Comparison of ENCODE assay signal across 16 mouse cellular contexts in the genomic region with DNA sequence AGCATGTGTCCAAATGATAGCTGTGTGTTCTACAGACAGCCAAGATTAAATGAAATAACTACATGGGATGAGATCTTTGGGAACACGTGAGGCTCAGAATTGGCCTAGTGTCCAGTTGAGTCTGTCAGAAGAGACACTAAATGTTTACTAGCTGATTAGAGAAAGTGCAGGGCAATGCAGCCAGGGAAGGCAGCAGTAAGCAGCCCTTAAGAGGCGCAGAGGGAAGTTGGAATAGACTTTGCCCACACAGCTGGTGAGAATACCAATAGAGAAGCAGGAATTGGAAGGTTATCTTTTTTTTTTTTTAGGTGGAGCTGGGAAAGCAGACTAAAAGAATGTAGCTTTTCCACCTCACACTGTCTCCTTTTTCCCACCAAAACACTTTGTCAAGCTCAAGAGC.
DNase-seq lines count a peak whose midpoint lies in the region; ATAC-seq and TF ChIP-seq lines count a peak whose summit lies in the region.
"Had no signal": no experiment of that assay in that cellular context is flagged by ENCODE, and none has a peak within 500 bp of the region (broad histone marks: within the 10 kb centered on the region; RNA-seq: fewer than 3 reads in every experiment).

No protein-coding gene starts in this region.

- no peak overlapping the region for H3K4me2 ChIP-seq in intestine, embryonic 16.5 days (ENCODE audit: low read depth, low read length)
- H3K4me2 ChIP-seq in intestine, embryonic 15.5 days (replicated peaks), result no peak overlapping the region
- H3K4me2 ChIP-seq: forebrain, embryonic 15.5 days had no signal

- no peaks in the 10 kb centered on the region for H3K27me3 ChIP-seq in intestine, embryonic 16.5 days (replicated peaks; ENCODE audit: control insufficient read depth, insufficient read depth, low read length)
- H3K27me3 ChIP-seq in intestine, embryonic 15.5 days (replicated peaks), result no peaks in the 10 kb centered on the region; the same call in 1 of the 2 replicates
- no peaks in the 10 kb centered on the region for H3K27me3 ChIP-seq in small intestine, adult 2 months (ENCODE audit: control insufficient read depth, insufficient read depth, low read length)
- H3K27me3 ChIP-seq: forebrain, embryonic 15.5 days had no signal

- peaks cover 3% of the 10 kb centered on the region; the same call in 1 of the 2 replicates for H3K4me1 ChIP-seq in intestine, embryonic 16.5 days (ENCODE audit: control insufficient read depth, insufficient read depth, low read length)
- 0 out of 2 replicates have a peak, but pooled peaks cover 2% of the 10 kb centered on the region for H3K4me1 ChIP-seq in intestine, embryonic 15.5 days (replicated peaks)
- peaks cover 10% of the 10 kb centered on the region for H3K4me1 ChIP-seq in brown adipose tissue, adult 24 weeks (ENCODE audit: control insufficient read depth, insufficient read depth, insufficient read length, low read length)
- H3K4me1 ChIP-seq in small intestine, adult 2 months (ENCODE audit: control insufficient read depth, insufficient read depth, insufficient read length, low read length), result peaks cover 16% of the 10 kb centered on the region; the same call in 1 of the 2 replicates

- H3K27ac ChIP-seq in intestine, embryonic 16.5 days (ENCODE audit: low read length), result peak overlapping the region; percentile 61
- H3K27ac ChIP-seq in intestine, embryonic 15.5 days, result no peak overlapping the region
- H3K27ac ChIP-seq in brown adipose tissue, adult 24 weeks (replicated peaks; ENCODE audit: low read depth, low read length), result 0 out of 2 replicates have a peak overlapping the region, but pooled peaks have one; percentile 18
- H3K27ac ChIP-seq in small intestine, adult 2 months (ENCODE audit: insufficient read depth, low read depth, low read length), result peak overlapping the region; percentile 86
- H3K27ac ChIP-seq: forebrain, embryonic 15.5 days; hindbrain, embryonic 10.5 days had no signal

- peak; percentile 14; the same call in 1 of the 2 replicates for ATAC-seq in intestine, embryonic 16.5 days
- no peak for ATAC-seq in intestine, embryonic 15.5 days
- ATAC-seq: forebrain, embryonic 15.5 days had no signal

- TF ChIP-seq CTCF in small intestine, adult 2 months (IDR thresholded peaks at IDR 0.05; ENCODE audit: extremely low read depth, insufficient read length, insufficient replicate concordance, low read depth, low read length), result no peak

- no peak for TF ChIP-seq POLR2A in small intestine, adult 2 months (IDR thresholded peaks at IDR 0.05; ENCODE audit: low read depth, low read length)

- DNase-seq in lung, postnatal 14 days, result peak; percentile 35
- no peak for DNase-seq in lung, postnatal 10 days
- no peak for DNase-seq in testis, postnatal 14 days (ENCODE audit: low spot score)
- DNase-seq: adrenal gland, adult 2 months; cerebellum, adult 9-10 months; embryo, embryonic 11 days; gastrocnemius, postnatal 10 days; kidney, adult 18-20 months; retina, postnatal 1 day; spleen, adult 18-20 months had no signal

- H3K36me3 ChIP-seq in intestine, embryonic 16.5 days (ENCODE audit: control insufficient read depth, insufficient read depth, low read length), result no peaks in the 10 kb centered on the region
- H3K36me3 ChIP-seq in intestine, embryonic 15.5 days, result no peaks in the 10 kb centered on the region
- H3K36me3 ChIP-seq in small intestine, adult 2 months (ENCODE audit: control insufficient read depth, insufficient read depth, low read length), result peaks cover 11% of the 10 kb centered on the region
- H3K36me3 ChIP-seq: forebrain, embryonic 15.5 days had no signal

- no peak overlapping the region for H3K9ac ChIP-seq in intestine, embryonic 16.5 days (ENCODE audit: low read depth, low read length)
- H3K9ac ChIP-seq in intestine, embryonic 15.5 days, result no peak overlapping the region
- H3K9ac ChIP-seq: forebrain, embryonic 15.5 days had no signal

- no peak overlapping the region for H3K4me3 ChIP-seq in intestine, embryonic 16.5 days (ENCODE audit: low read length)
- no peak overlapping the region for H3K4me3 ChIP-seq in intestine, embryonic 15.5 days (replicated peaks)
- H3K4me3 ChIP-seq in brown adipose tissue, adult 24 weeks (ENCODE audit: insufficient read depth, low read depth, low read length), result no peak overlapping the region
- no peak overlapping the region for H3K4me3 ChIP-seq in small intestine, adult 2 months (ENCODE audit: low read depth, low read length)
- H3K4me3 ChIP-seq: forebrain, embryonic 15.5 days; hindbrain, embryonic 10.5 days had no signal

- H3K9me3 ChIP-seq in intestine, embryonic 16.5 days (ENCODE audit: control insufficient read depth, low read length), result no peaks in the 10 kb centered on the region
- H3K9me3 ChIP-seq in intestine, embryonic 15.5 days, result no peaks in the 10 kb centered on the region
- H3K9me3 ChIP-seq: forebrain, embryonic 15.5 days; hindbrain, embryonic 10.5 days had no signal

- WGBS in intestine, embryonic 16.5 days, result 62% methylated on average over 2 of the region's 2 CpGs
- 61% methylated on average over 2 of the region's 2 CpGs for WGBS in intestine, embryonic 15.5 days
- 11% methylated on average over 2 of the region's 2 CpGs for whole genome bisulfite sequencing in small intestine, adult 2 months
